Comparison of ENCODE assay signal across 8 mouse cellular contexts in genomic region chr5:65762686-65763085, GRCm38 (mm10). TPM values are rescaled to one million over a fixed set of nuclear protein-coding genes. Genes with fewer than 3 reads are reported as not detected.
DNase-seq lines count a peak whose midpoint lies in the region; ATAC-seq and TF ChIP-seq lines count a peak whose summit lies in the region.

No protein-coding gene starts in this region.

- H3K27me3 ChIP-seq in hindbrain, embryonic 15.5 days: no peaks in the 10 kb centered on the region
- H3K27me3 ChIP-seq in midbrain, embryonic 16.5 days (ENCODE audit: control insufficient read depth, insufficient read depth, low read depth, low read length): no peaks in the 10 kb centered on the region

- peak overlapping the region; percentile 81 for H3K9ac ChIP-seq in hindbrain, embryonic 15.5 days
- H3K9ac ChIP-seq in midbrain, embryonic 16.5 days (ENCODE audit: low read depth, low read length): peak overlapping the region; percentile 94

- H3K4me1 ChIP-seq in hindbrain, embryonic 15.5 days (replicated peaks): peaks cover 11% of the 10 kb centered on the region
- H3K4me1 ChIP-seq in midbrain, embryonic 16.5 days (ENCODE audit: control insufficient read depth, insufficient read depth, low read length): peaks cover 8% of the 10 kb centered on the region

- H3K36me3 ChIP-seq in hindbrain, embryonic 15.5 days: no peaks in the 10 kb centered on the region
- H3K36me3 ChIP-seq in midbrain, embryonic 16.5 days (ENCODE audit: control insufficient read depth, insufficient read depth, low read length): no peaks in the 10 kb centered on the region

- TF ChIP-seq CTCF in layer of hippocampus, adult 2 months (conservative IDR thresholded peaks at IDR 0.05): no peak

- ATAC-seq in hindbrain, embryonic 15.5 days (ENCODE audit: low FRiP score, low read depth): no peak
- no peak for ATAC-seq in midbrain, embryonic 16.5 days

- peak overlapping the region; percentile 98 for H3K27ac ChIP-seq in layer of hippocampus, adult 2 months
- peak overlapping the region; percentile 99 for H3K27ac ChIP-seq in hindbrain, embryonic 15.5 days (replicated peaks)
- H3K27ac ChIP-seq in midbrain, embryonic 16.5 days (ENCODE audit: low read length): peak overlapping the region; percentile 99

- no peaks in the 10 kb centered on the region for H3K9me3 ChIP-seq in hindbrain, embryonic 15.5 days
- no peaks in the 10 kb centered on the region for H3K9me3 ChIP-seq in midbrain, embryonic 16.5 days (replicated peaks; ENCODE audit: control insufficient read depth, low read length, poor library complexity, severe bottlenecking)

- DNase-seq in layer of hippocampus, adult 2 months (ENCODE audit: low spot score in 2 of 2): no peak
- DNase-seq in layer of hippocampus, adult 9-11 months: no peak
- DNase-seq in c-Kit-positive CD71-positive TER-119-positive erythroid progenitor cells, embryonic 14.5 days (ENCODE audit: low spot score): peak; percentile 16
- DNase-seq in left cerebral cortex, adult 9 months (ENCODE audit: low spot score in 2 of 2): no peak
- DNase-seq in gastrocnemius, postnatal 25 days: no peak
- no peak for DNase-seq in frontal cortex, adult 2 months (ENCODE audit: extremely low spot score in 1 of 2, low spot score in 1 of 2)

- H3K4me2 ChIP-seq in hindbrain, embryonic 15.5 days: peak overlapping the region; percentile 81
- peak overlapping the region; percentile 74 for H3K4me2 ChIP-seq in midbrain, embryonic 16.5 days (ENCODE audit: low read length)

- peak overlapping the region; percentile 72 for H3K4me3 ChIP-seq in layer of hippocampus, adult 2 months
- peak overlapping the region; percentile 65 for H3K4me3 ChIP-seq in hindbrain, embryonic 15.5 days
- H3K4me3 ChIP-seq in midbrain, embryonic 16.5 days (ENCODE audit: low read depth, low read length): peak overlapping the region; percentile 78

- 0% methylated on average over 3 of the region's 3 CpGs for WGBS in hindbrain, embryonic 15.5 days
- 2% methylated on average over 3 of the region's 3 CpGs for WGBS in midbrain, embryonic 16.5 days

RNA-seq across cellular contexts. Expression of gene N4bp2, which starts 0.6 kb away (rescaled TPM):
- 10 to 100 TPM in 1 of 2 experiments, 1 to 10 TPM in 1; 9.7 to 11.9 TPM for total RNA-seq in layer of hippocampus, adult 2 months (2021)
- polyA plus RNA-seq in hindbrain, embryonic 15.5 days (2015; fragmentation: Nextera tagmentation; extraction: Ambion mirVana): 14.3 and 15.7 TPM in 2 replicates
- polyA plus RNA-seq in midbrain, embryonic 16.5 days (2015; fragmentation: Nextera tagmentation; extraction: Ambion mirVana): 14.2 and 19.0 TPM in 2 replicates
- total RNA-seq in gastrocnemius, postnatal 25 days (2021): 1 to 10 TPM; 8.1 to 9.3 TPM
- polyA plus RNA-seq in frontal cortex, adult 2 months (2012; rRNA removed): 5.9 and 6.9 TPM in 2 replicates
